Mouse (Mus musculus) thymus, postnatal 4 days (tissue): Measurements from ENCODE around the gene Rere.
A peak's percentile ranks its signal among the peaks of the same experiment; 100 is the strongest.
"Not testable (repeated sequence)": the region's sequence is repeated elsewhere in the genome, so short reads cannot be mapped to it uniquely, and the experiment has no call there.

Experiments
- DNase-seq: peaks from one replicate; pipeline ENCODE4 v3.0.0; 2021

The Rere gene

DNA sequence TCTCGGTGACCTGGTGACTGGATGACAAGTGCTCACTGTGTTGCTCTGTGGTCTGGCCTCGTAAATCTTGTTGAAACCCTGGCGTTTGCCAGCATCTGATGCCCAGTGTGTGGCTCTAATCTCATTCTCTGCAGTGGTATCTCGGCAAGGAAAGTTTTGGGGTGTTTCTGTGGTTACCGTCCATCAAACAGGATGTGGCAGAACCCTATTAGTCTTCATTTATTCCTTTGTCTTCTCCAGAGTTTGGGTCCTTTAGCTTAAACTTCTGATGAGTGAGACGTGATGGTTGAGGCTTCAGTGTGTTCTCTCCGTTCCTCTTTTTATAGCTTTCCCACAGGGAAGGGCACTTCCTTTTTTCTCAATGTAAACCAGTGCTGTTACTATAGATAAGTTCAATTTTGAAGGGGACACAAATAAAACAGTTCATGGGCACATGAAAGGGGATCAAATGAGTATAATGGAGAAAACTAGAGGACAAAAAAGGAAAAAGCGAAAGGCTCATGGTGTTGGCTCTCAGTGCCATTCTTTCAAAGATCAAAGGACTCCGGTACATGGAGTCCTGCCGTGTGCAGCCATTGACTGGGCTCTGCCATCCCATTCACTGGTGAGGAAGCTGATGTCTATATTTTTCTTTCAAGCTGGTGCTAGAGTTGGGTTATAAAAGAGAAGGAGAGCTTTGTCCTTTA is 191.4 kb downstream of the Rere start:
- no peak for DNase-seq

DNA sequence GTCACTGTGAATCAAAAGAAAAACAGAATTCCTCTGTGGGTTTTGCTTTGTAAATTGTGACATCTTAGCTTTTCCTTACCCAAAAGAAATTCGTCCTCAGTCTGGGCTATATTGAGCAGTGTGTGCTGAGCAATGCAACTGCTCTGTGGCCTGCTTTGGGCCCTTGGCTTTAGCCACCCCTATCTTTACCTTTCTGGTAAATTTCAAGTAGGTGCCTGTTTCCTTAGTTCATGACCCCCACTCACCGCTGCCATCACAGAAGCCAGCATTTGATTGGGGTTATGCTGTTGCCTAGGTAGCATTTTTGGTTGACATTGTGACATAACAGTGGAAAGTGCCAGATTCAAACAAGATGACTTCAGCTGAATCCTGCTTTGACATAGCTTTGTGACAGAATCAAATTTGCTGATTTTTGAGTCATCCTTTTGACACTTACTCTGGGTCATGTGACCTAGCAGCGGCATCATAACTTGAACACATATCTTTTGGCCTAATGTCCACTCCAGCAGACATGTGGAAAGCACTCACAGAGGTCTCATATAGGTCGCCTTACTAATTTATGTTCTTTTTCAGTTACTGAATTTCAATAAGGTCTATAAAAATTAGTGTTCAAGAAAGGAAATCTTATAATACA is 192.1 kb downstream of the Rere start:
- DNase-seq, result no peak

DNA sequence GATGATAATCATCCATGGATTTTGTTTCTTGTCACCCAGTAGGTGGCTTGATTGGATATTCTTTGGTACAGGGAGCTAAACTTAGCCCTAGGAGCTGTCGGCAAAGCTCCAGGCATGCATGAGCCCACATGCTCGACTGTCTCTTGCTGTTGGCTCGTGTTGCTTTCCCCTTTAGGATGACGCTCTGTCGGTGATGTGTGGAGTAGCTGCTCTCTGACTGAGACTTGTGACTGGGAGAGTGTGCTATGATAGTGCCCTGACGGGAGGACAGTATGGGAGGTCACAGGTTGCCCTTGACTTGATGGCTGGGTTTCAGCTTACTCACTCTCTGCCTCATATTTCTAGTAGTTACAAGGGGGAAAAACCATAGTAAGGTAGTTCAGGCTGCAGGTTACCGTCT is 192.6 kb downstream of the Rere start:
- no peak for DNase-seq

DNA sequence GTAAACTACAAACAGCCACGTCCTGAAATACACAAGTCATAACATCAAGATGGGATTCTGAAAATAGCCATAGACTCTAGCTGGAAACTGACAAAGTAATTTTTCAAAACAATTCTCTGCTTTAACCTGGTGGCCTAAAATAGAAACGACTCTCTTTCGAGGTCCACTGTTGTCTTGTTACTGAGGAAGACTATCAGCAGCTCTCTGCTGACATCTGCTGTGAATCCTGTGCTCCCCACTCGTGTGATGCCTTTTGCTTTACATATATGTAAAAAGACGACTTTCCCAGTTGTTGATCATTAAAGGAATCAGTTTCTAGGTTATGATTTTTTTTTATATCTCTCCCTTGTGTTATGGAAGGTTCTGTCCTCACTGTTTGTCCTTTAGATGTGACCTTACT is 194.8 kb downstream of the Rere start:
- DNase-seq, result no peak

DNA sequence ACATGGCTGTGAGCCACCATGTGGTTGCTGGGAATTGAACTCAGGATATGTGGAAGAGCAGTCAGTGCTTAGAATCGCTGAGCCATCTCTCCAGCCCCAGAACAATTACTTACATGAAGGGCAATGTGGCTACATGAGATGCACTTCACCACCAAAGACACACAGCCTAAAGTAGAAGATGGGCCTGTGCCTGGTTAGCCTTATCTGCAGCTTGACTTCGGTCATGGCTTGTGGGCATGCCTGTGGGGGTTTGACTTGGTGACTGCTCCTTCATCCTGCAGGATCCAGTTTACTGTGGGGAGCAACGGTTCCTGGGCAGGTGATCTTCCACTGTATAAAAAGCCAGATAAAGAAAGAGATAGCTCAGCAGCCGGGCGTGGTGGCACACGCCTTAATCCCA is 196.6 kb downstream of the Rere start:
- DNase-seq, result no peak

DNA sequence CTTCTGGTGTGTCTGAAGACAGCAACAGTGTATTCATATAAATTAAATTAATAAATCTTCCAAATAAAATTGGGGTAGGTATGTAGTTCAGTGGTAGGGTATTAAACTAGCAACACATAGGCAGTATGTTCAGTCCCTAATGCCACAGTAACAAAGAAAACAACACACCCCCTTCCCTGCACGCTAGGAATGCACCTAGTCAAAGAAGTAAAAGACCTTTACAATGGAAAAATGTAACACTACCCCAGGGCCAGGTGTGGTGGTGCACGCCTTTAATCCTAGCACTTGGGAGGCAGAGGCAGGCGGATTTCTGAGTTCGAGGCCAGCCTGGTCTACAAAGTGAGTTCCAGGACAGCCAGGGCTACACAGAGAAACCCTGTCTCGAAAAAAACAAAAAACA is 201.6 kb downstream of the Rere start:
- not testable (repeated sequence) for DNase-seq

DNA sequence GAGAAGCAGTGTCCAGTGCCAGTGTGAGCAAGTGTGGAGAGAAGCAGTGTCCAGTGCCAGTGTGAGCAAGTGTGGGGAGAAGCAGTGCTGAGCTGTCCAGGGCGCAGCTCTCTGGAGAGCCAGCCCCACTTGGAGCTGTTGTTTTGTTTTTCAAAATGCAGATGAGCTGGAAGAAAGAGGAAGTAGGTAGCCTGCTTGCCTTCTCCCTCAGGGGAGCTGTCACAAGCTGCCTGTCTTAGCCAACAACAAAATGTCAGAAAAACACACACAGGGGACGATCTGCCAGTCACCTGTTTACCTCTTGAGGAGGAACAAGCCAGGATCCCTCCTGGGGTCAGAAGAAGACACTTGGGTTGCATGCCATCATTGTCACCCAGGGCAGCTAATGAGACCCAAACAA is 204.7 kb downstream of the Rere start:
- DNase-seq, result no peak

DNA sequence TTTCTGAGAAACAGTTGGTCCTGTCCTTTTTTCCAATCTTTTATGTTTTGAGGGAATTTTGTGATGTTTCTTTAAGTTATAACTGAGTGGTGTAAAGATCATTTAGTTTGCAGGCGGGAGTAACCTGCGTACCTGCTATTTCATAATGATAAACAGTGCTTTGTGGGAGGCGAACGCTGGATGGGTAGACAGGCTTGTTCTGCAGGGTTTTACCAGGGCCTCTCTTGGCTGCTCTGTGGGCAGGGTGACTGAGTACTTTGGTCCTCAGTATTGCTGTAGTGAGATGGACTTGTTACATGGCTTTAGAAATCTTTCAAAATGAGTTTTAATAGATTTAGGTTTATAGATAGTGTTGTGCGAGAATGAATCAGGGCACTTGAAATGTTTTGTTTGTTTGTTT is 205.7 kb downstream of the Rere start:
- DNase-seq, result no peak

DNA sequence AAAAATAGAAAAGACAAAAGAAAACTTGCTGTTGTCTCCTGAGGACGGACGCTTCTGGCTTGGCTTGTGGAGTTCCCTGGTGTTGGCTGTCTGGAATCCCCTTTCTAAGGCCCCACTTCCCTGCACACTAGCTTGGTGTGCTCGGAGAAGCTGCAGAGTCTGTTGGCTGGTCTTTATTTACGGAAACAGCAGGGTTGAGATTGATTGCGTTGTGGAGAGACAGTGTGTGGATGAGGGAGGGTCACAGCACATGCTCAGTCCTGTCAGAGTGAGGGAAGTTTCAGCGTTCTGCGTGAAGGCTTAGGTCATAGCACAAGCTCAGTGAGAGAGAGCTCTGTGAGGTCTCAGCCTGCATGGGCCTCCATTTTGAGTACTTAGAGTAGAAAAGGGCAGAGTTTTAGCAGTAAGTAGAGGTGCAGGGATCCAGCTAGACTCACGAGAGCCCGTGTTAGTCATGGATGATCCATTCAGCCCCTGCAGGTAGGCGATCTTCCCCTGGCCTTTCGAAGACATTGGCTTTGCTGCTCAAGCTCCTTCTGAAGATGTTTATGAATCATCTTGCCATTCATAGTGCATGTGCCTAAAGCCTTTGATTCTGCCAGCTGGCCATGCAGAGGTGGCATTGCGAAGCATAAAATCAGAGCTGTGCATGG is 206.8 kb downstream of the Rere start:
- peak; percentile 21 for DNase-seq

DNA sequence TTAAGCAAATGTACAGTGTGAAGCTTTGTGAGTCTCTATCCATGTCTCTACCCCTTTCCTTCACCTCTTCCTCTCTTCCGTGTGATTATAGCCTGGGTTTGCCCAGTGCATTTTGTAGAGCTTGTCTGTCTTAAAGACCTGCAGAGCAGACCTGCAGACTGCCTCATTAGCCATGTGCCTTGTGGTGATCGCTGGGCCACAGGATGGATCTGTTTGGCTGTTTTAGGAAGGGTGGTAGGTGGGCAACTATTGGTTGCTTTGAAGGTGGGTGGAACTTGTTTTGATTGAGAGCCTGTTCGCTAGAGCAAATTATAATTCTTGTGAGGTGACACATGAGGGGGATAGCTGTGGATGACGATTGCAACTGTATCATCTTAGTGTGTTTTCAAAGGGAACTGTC is 207.3 kb downstream of the Rere start:
- no peak for DNase-seq

DNA sequence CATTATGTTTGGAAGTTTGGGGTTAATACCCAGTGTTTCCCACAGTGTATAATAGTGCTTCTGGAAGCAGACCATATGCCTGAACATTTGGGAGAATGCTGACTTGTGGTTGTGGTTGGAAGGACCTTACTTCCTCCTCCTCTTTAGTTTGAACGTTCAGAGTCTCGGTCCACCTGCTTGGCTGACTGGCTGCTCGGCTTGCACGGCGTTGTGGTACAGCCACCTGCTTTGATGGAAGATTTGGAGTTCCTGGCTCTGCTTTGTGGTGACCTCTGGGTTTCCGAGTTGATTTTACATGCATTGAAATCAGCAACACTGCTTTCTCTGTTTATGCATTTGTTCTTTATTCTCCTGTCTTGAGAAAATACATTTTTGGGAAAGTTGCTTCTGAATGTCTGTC is 208.6 kb downstream of the Rere start:
- no peak for DNase-seq

DNA sequence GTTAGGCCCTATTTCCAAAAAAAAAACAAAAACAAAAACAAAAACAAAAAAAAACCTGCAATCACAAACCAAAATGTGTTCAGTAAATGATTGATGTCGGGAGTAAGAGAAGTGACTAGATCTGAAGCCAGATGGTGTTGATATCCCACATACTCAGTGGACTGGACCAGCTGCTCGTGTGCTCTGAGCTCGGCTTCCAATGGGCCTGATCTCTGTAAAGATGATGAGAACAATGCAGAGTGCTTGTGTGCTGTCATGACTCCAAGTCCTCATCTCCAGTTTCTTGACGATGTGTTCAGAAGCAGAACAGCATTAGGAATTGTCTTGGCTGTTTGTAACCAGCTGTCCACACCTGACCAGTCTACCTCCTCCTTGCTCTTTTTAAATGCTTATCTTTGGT is 210.3 kb downstream of the Rere start:
- no peak for DNase-seq

DNA sequence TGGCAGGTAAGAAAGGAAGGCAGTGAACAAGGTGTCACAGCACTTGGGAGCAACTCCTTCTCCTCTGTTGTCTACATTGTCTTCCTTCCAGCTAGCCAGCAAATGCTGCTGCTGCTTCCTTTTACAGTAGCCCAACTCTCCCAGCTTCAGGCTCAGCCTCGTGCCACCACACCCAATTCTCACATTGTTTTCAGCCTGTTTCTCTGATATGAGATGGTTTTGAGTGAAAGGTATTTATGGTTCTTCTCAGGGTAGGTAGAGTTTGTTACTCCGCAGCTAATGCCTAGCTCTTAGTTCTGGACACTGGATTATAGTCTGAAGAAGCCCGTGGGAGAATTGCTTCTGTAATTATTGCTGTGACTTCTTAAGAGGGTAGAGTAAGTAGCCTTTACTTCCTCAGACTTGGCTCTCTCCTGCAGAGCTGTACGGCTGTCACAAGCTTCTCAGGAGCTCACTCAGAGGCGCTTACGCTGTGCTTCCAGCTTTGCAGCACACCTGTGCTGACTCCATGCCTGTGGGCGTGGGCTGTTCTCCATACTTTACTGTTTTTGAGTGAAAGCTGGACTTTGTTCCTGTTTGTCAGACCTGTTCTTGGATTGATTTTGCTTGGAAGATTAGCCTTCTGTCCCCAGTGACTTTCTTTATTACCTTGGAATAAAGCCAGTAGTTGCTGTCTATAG is 212.0 kb downstream of the Rere start:
- no peak for DNase-seq

DNA sequence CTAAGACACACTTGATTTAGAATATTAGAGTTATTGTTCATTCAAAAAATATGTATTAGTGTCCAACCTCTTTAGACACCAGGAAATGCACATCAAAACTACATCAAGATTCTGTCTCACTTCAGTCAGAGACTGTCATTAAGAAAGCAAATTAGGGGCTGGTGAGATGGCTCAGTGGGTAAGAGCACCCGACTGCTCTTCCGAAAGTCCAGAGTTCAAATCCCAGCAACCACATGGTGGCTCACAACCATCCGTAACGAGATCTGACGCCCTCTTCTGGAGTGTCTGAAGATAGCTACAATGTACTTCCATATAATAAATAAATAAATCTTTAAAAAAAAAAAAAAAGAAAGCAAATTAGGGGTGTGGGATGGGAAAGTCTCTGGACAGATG is 212.5 kb downstream of the Rere start:
- not testable (repeated sequence) for DNase-seq

DNA sequence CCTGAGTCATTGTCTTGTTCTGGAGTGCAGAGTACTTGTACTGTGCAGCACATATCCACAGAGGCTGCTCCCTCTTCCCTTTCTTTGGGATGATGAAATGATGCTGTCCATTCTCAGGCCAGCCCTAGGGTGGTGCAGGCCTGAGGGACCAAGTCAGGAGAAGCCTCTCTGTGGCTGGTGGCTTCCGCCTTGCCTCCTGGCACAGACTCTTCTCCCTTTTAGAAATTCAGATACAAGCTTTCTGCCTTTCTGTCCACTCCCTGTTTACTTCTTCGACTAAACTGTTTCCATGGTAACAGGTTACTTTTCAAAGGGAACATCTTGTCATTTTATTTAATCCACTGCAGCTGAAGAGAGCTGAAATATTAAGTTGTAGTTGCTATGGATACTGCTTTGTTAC is 214.1 kb downstream of the Rere start:
- no peak for DNase-seq

DNA sequence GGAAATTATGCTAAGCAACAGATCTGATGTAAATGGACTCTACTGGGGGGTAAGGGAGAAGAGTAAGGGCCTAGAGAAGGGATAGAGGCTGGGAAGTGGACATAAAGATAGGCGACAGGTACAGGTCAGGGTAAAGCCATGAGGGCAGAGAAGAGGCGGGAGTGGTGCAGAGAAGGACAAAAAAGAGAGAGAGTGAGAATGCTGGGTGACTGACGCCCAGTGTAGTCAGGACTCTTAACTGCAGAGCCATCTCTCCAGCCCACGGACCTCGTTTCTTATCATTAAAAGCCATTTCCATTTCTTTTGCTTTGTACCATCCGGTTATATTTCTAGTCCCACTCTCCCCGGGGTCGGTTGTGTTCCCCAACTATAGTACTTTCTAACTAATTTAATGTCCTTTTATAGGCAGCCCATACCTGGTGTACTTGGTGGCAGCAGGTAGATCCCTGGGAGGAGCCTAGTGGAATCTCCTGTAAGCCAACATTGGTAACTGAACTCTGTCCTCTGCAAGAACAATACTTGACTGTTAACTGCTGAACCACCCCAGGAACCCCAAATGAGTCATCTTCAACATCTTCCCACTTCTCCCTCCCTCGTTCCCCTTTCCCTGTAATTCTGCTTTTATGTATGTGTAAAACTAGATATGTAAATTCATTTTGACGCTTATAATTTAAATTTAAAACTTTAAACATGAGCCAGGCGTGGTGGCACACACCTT is 223.0 kb downstream of the Rere start:
- DNase-seq, result no peak

DNA sequence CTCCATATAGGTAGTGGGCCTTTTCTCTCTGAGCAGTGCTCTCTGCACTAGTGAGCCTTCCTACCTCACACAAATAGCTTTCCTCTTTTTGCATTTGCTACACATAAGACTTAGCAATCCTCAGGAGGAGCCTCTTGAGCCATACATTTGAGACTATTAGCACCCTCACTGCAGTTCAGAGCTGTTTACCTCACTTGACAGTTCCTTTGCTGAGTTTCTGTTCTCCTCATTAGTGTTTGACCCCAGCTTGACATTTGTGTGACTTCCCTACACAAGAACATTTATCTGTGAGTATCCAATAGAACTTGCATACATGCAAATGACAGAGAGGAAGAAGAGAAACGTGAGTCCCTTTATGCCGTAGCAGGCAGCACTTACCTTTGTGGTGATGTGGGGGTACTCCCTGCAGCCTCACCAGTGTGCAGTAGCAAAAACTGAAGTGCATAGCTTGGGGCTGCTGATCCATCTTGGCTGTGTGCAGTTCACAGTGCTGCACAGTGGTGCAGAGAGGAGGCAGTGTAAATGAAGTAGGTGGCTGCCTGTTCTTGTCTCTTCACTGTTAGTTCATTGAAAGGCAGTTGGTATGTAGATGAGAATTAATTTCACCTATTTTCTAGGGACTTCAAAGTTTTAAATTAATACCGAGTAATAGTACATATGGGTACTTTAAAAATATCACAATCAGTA is 227.7 kb downstream of the Rere start:
- no peak for DNase-seq

DNA sequence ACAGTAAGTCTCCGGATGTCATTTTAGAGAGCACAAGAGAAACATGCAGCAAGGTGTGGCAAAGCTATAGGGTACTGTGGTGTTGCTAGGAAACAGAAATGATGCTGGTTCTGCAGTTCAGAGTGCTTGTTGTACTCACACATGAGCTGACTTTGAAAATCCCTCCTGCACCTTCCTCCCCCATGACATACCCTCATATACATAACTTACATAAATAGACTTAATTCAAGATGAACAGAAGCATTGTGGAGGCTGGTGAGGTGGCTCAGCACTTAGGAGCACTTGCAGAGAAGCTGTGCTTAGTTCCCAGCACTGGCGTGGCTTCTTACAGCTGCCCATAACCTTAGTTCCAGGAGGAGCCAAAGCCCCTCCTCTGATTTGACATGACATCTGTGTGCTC is 228.6 kb downstream of the Rere start:
- no peak for DNase-seq

DNA sequence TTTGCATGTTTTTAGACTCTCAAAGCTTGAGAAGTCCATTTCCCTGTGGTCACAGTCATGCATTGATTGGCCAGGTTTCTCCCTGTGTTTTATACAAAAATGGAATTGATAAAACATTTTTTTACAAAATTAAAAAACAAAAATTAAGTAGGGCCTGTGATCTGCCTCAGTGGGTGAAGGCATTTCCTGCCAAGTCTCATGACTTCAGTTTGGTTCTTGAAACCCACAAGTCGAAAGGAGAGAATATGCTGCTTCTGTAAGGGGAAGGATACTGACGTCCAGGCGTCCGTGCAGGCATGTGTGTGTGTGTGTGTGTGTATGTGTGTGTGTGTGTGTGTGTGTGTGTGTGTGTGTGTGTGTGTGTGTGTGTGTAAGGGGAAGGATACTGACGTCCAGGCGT is 231.9 kb downstream of the Rere start:
- not testable (repeated sequence) for DNase-seq

DNA sequence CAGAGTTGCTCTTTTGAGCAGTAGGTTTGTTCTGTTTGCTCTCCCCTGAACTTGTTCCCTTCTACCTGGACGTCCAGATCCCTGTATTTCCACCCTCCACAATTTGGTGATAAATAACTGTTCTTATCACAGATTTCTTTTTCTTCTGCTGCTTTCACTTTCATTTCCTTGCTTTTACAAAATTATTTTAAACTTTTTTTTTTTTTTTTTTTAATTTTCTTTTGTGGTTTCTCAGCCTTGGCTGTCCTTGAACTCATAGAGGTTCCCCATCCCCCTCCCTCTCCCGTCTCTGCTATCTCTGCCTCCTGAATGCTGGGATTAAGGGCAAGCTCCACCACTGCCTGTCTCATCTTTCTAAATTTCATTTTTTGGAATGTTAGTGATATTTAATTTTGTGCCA is 234.8 kb downstream of the Rere start:
- DNase-seq, result no peak

DNA sequence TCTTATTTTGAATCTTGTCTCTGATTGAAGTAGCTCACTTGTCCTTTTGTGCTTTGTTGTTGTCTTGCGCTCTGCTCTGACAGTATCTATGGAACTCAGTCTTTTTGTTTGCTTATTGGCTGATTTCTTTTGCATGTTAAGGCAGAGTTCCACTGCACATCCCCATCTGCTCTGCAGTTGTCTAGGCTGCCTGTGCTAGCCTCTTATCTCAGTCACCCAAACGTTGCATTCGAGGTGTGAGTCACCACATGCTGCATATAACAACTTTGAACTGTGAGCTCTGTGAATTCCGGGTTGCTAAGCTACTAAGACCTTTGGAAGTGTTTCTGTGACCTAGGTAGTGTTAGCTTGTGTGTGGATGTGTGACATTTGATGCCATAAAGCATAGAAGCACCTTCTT is 235.9 kb downstream of the Rere start:
- peak; percentile 14 for DNase-seq

DNA sequence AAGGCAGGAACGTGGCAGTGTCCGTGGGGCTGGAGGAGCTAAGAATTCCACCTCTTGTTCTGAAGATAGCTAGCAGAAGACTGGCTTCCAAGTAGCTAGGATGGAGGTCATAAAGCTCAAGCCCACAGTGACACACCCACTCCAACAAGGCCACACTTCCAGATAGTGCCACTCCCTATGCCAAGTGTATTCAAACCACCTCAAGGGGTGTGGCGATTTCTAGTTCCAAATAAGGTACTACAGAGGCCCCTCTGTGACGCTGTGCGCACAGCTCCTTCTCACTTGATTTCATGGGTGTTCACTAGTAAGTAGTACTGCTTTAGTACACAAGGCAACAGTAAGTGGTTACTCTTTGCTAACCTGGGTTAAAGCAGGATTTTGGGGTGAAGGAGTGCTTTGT is 237.4 kb downstream of the Rere start:
- DNase-seq, result no peak

DNA sequence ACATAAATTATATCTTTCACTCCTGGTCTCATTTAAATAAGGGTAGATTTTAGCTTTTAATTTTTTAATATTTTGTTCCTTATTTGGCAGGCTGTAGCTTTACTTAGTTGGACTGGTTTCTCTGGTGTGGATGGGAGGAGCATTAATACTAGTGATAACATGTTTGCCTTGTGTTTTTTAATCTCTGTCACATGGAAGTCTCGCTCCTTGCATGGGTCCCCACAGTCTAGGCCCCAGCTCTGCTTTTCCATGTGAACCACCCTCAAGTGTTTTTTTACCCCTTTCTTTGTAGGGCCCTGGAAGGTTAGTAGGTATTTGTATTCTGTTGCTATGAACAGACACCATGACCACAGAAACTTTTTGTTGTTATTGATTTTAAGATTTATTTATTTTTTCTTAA is 238.6 kb downstream of the Rere start:
- no peak for DNase-seq
